Mouse (Mus musculus): ENCODE data around the gene Fga. TPM values are rescaled to one million over a fixed set of nuclear protein-coding genes. Genes with fewer than 3 reads are reported as not detected.

The Fga gene
- total and polyA plus RNA-seq, 2 experiments from 2014 or later, result 0.19 to 2.3 TPM

DNA sequence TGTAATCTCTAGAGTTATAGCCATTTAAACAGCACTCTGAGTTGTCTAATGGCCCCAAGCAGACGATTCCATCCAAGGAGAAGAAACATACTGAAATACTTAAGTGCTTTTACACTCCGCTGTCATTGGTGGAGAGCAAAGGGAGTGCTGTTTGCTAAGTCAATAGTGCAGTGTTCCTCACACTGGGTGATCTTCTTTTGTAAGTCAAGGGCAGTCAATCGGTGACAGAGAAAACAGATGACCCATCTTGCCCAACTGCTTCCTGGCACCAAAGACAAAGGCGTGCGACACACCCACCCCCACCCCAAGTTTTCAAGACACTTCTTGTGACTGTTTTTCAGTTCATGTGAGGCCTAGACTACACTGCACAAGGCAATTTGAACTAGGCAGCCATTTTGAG is 26.2 kb downstream of the Fga start:
- Histone ChIP-seq H3K4me2 (ENCODE audit: low read depth, low read length) (no peak overlapping the region), H3K27ac (ENCODE audit: low read depth) (no peak overlapping the region), H3K9ac (replicated peaks; ENCODE audit: low read depth, low read length) (no peak overlapping the region), H3K27me3 (ENCODE audit: control insufficient read depth, insufficient read depth, low read length) (no peaks in the 10 kb centered on the region), H3K9me3 (replicated peaks; ENCODE audit: control insufficient read depth, low read length) (no peaks in the 10 kb centered on the region), H3K4me1 (ENCODE audit: control insufficient read depth, insufficient read depth) (peaks cover 7% of the 10 kb centered on the region), H3K36me3 (replicated peaks; ENCODE audit: control insufficient read depth, insufficient read depth, low read length) (0 out of 2 replicates have a peak, but pooled peaks cover under 1% of the 10 kb centered on the region), H3K4me3 (ENCODE audit: low read depth, low read length) (no peak overlapping the region)
- WGBS, result 78% methylated on average over 5 of the region's 5 CpGs
- ATAC-seq (ENCODE audit: insufficient read depth, low read depth) (no peak), DNase-seq (ENCODE audit: low spot score) (no peak)
- TF ChIP-seq CTCF (IDR thresholded peaks at IDR 0.05; ENCODE audit: low read depth), result no peak
- TF ChIP-seq EP300 (IDR thresholded peaks at IDR 0.05; ENCODE audit: low read depth), result no peak

DNA sequence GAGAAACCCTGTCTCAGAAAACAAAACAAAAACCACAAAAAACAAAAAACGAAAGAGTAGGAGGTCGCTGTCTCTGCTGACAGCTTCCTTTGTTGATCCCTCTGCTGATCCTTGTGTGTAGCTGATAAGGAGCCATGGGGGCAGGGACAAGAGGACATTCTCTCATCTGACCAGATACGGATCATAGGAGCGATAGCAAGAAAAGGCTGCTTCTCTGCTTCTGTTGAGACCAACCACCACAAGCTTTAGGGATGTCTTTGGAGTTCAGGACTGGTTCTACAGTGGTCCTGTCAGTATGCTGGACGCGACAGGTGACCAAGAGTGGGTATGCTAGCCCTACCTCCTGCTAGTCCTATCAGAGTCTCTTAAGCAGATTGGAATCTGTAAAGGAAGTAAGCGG is 27.2 kb downstream of the Fga start:
- WGBS, result 68% methylated on average over 7 of the region's 7 CpGs
- Histone ChIP-seq H3K9me3 (replicated peaks; ENCODE audit: control insufficient read depth, low read length) (no peaks in the 10 kb centered on the region), H3K36me3 (replicated peaks; ENCODE audit: control insufficient read depth, insufficient read depth, low read length) (0 out of 2 replicates have a peak, but pooled peaks cover 3% of the 10 kb centered on the region), H3K27ac (ENCODE audit: low read depth) (no peak overlapping the region), H3K9ac (replicated peaks; ENCODE audit: low read depth, low read length) (no peak overlapping the region), H3K4me2 (ENCODE audit: low read depth, low read length) (no peak overlapping the region), H3K27me3 (ENCODE audit: control insufficient read depth, insufficient read depth, low read length) (no peaks in the 10 kb centered on the region), H3K4me1 (ENCODE audit: control insufficient read depth, insufficient read depth) (peaks cover 7% of the 10 kb centered on the region), H3K4me3 (ENCODE audit: low read depth, low read length) (no peak overlapping the region)
- no peak for ATAC-seq (ENCODE audit: insufficient read depth, low read depth)
- no peak for DNase-seq (ENCODE audit: low spot score)
- TF ChIP-seq CTCF (IDR thresholded peaks at IDR 0.05; ENCODE audit: low read depth), result no peak
- no peak for TF ChIP-seq EP300 (IDR thresholded peaks at IDR 0.05; ENCODE audit: low read depth)

DNA sequence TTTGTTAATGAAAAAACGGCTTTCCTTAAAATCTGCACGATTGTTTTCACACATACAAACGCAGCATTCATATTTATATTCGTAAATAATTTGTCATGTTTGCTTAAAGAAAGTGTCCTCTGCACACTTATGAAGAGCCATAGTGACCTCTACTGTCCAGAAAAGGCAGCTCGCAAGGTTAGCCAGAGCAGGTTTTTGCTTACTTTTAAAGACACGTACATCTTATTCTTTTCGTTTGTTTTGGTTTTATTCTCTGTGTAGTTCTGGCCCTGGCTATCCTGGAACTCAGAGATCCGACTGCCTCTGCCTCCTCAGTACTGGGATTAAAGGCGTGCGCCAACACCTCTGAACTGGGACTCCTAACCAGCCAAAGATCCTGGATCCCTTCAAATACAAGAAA is 27.9 kb downstream of the Fga start:
- peaks cover 7% of the 10 kb centered on the region for H3K4me1 ChIP-seq (ENCODE audit: control insufficient read depth, insufficient read depth)
- no peaks in the 10 kb centered on the region for H3K9me3 ChIP-seq (replicated peaks; ENCODE audit: control insufficient read depth, low read length)
- H3K27me3 ChIP-seq (ENCODE audit: control insufficient read depth, insufficient read depth, low read length), result no peaks in the 10 kb centered on the region
- ATAC-seq (ENCODE audit: insufficient read depth, low read depth), result no peak
- peak; percentile 54 for DNase-seq (ENCODE audit: low spot score)
- H3K4me3 ChIP-seq (ENCODE audit: low read depth, low read length), result no peak overlapping the region
- no peak overlapping the region for H3K4me2 ChIP-seq (ENCODE audit: low read depth, low read length)
- no peak overlapping the region for H3K9ac ChIP-seq (replicated peaks; ENCODE audit: low read depth, low read length)
- H3K36me3 ChIP-seq (replicated peaks; ENCODE audit: control insufficient read depth, insufficient read depth, low read length), result peaks cover 9% of the 10 kb centered on the region
- TF ChIP-seq CTCF (IDR thresholded peaks at IDR 0.05; ENCODE audit: low read depth), result peak; percentile 69
- no peak for TF ChIP-seq EP300 (IDR thresholded peaks at IDR 0.05; ENCODE audit: low read depth)
- WGBS, result 27% methylated on average over 10 of the region's 10 CpGs
- H3K27ac ChIP-seq (ENCODE audit: low read depth), result no peak overlapping the region

DNA sequence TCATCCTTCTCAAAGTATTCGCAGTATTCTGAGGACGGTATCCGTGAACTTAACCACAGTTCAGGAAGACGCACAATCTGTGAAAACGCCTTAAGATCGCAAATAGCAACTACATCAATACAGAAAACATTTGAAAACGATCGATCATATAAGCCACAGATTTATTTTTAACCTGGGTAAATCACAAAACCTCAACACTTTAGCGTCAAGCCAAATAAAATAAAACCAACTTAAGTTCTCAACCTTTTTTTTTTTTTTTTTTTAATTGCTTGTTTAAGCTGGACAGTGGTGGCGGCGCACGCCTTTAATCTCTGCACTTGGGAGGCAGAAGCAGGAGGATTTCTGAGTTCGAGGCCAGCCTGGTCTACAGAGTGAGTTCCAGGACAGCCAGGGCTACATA is 28.9 kb downstream of the Fga start:
- H3K27ac ChIP-seq (ENCODE audit: low read depth), result no peak overlapping the region
- ATAC-seq (ENCODE audit: insufficient read depth, low read depth), result peak; percentile 10; the same call in 1 of the 2 replicates

DNA sequence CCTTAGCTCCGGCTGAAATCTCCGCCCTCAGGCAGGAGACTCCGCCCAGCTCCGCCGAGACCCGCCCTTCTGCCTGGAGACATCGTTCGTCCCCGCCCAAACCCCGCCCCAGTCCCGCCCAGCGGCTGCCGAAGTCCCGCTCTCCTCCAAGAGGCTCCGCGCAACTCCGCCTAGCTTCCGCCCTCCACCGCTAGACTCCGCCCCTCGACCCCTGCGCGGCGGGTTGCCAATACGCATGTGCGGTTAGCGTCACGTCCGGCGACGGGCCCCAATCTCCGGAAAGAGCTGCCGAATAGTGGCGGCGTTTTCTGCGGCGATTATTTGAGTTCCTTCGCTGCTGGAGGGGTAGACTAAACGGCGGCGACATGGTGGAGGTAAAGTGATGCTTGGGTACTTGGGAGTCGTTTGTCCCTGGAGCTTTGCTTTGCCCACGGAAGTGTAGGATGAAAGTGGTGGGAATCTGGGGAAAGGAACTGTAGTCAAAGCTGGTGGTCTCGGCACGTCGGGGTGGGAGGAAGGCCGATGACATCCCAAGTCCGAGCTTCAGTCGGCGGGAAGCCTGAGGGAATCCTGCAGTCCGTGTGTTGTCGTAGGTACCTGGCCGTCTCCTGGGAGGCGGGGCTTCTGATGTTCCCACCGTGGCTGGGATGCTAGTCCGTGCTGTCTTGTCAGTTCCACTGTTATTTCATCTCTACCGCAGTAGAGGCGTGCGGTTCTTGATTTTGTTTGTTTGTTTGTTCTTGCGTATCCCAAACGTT is 29.6 kb downstream of the Fga start, which contains the start of gene Plrg1:
Gene Plrg1 (plus strand): TSS at position 242 of the 758 bp plus-strand sequence.
- peak within 1 kb of the TSS; percentile 94 for H3K4me2 ChIP-seq (ENCODE audit: low read depth, low read length)
- peaks cover 7% of the 10 kb centered on the region for H3K4me1 ChIP-seq (ENCODE audit: control insufficient read depth, insufficient read depth)
- H3K27ac ChIP-seq (ENCODE audit: low read depth), result peak within 1 kb of the TSS; percentile 77
- ATAC-seq (ENCODE audit: insufficient read depth, low read depth) (peak; percentile 99), DNase-seq (ENCODE audit: low spot score) (peak; percentile 98)
- no peaks in the 10 kb centered on the region for H3K9me3 ChIP-seq (replicated peaks; ENCODE audit: control insufficient read depth, low read length)
- H3K9ac ChIP-seq (replicated peaks; ENCODE audit: low read depth, low read length), result peak within 1 kb of the TSS; percentile 88
- H3K27me3 ChIP-seq (ENCODE audit: control insufficient read depth, insufficient read depth, low read length), result no peaks in the 10 kb centered on the region
- WGBS, result under 1% methylated on average over 61 of the region's 61 CpGs
- H3K36me3 ChIP-seq (replicated peaks; ENCODE audit: control insufficient read depth, insufficient read depth, low read length), result peaks cover 25% of the 10 kb centered on the region
- TF ChIP-seq CTCF (IDR thresholded peaks at IDR 0.05; ENCODE audit: low read depth) (peak; percentile 15; the same call in 1 of the 2 replicates), EP300 (IDR thresholded peaks at IDR 0.05; ENCODE audit: low read depth) (no peak)
- H3K4me3 ChIP-seq (ENCODE audit: low read depth, low read length), result peak within 1 kb of the TSS; percentile 94

More for the DNA sequence above, 28.9 kb downstream of the Fga start:
- no peak for TF ChIP-seq EP300 (IDR thresholded peaks at IDR 0.05; ENCODE audit: low read depth)
- TF ChIP-seq CTCF (IDR thresholded peaks at IDR 0.05; ENCODE audit: low read depth), result no peak
- no peak for DNase-seq (ENCODE audit: low spot score)
- peak overlapping the region; percentile 94 for H3K4me3 ChIP-seq (ENCODE audit: low read depth, low read length)
- H3K36me3 ChIP-seq (replicated peaks; ENCODE audit: control insufficient read depth, insufficient read depth, low read length), result peaks cover 19% of the 10 kb centered on the region
- 30% methylated on average over 13 of the region's 13 CpGs for WGBS
- no peak overlapping the region for H3K9ac ChIP-seq (replicated peaks; ENCODE audit: low read depth, low read length)
- no peaks in the 10 kb centered on the region for H3K27me3 ChIP-seq (ENCODE audit: control insufficient read depth, insufficient read depth, low read length)
- H3K4me1 ChIP-seq (ENCODE audit: control insufficient read depth, insufficient read depth), result peaks cover 7% of the 10 kb centered on the region
- peak overlapping the region; percentile 35 for H3K4me2 ChIP-seq (ENCODE audit: low read depth, low read length)
- H3K9me3 ChIP-seq (replicated peaks; ENCODE audit: control insufficient read depth, low read length), result no peaks in the 10 kb centered on the region

All from heart, postnatal 0 days (tissue).